Comparison of ENCODE assay signal across 18 mouse cellular contexts in the genomic region with DNA sequence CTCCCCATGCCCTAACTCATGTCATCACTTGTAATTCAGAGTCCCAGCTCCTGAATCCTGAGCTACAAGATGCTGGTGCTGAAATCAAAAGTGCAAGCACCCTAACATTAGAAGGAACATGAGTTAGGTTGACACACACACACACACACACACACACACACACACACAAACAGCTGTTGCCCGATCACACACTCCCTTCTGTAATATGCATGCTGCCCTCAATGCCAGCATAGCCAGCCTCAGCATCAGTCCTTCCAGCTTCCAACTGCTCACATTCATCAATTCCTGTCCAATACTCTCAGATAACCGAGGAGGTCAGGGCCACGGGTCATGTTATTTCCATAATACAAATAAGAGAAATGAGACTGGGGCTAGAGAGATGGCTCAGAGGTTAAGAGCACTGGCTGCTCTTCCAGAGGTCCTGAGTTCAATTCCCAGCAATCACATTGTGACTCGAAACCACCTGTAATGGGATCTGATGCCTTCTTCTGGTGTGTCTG.
A peak's percentile ranks its signal among the peaks of the same experiment; 100 is the strongest.
DNase-seq lines count a peak whose midpoint lies in the region; ATAC-seq and TF ChIP-seq lines count a peak whose summit lies in the region.
"Had no signal": no experiment of that assay in that cellular context is flagged by ENCODE, and none has a peak within 500 bp of the region (broad histone marks: within the 10 kb centered on the region; RNA-seq: fewer than 3 reads in every experiment).

No protein-coding gene starts in this region.

- ATAC-seq in heart, embryonic 16.5 days (replicated peaks; ENCODE audit: extremely low read depth, insufficient read depth, low FRiP score), result no peak
- ATAC-seq: intestine, embryonic 16.5 days; liver, postnatal 0 days had no signal

- H3K9ac ChIP-seq in heart, embryonic 16.5 days (ENCODE audit: low read length), result no peak overlapping the region; the same call in 1 of the 2 replicates
- H3K9ac ChIP-seq: hindbrain, embryonic 13.5 days; liver, postnatal 0 days; midbrain, embryonic 12.5 days had no signal

- H3K27ac ChIP-seq in heart, embryonic 16.5 days (ENCODE audit: low read length), result peak overlapping the region; percentile 90
- peak overlapping the region; percentile 58 for H3K27ac ChIP-seq in embryonic facial prominence, embryonic 10.5 days (replicated peaks)
- H3K27ac ChIP-seq: hindbrain, embryonic 13.5 days; kidney, postnatal 0 days had no signal

- H3K4me1 ChIP-seq in heart, embryonic 16.5 days (ENCODE audit: control insufficient read depth, insufficient read depth, low read length), result peaks cover 89% of the 10 kb centered on the region
- peaks cover 53% of the 10 kb centered on the region for H3K4me1 ChIP-seq in embryonic facial prominence, embryonic 10.5 days

- no peak overlapping the region for H3K4me2 ChIP-seq in heart, embryonic 16.5 days (ENCODE audit: low read depth, low read length)
- no peak overlapping the region for H3K4me2 ChIP-seq in myocyte (ENCODE audit: low read depth)
- H3K4me2 ChIP-seq: hindbrain, embryonic 13.5 days; midbrain, embryonic 12.5 days had no signal

- no peak overlapping the region for H3ac ChIP-seq in myocyte (ENCODE audit: control insufficient read depth, insufficient read length)

- H3K4me3 ChIP-seq in heart, embryonic 16.5 days (ENCODE audit: low read length), result no peak overlapping the region
- H3K4me3 ChIP-seq in embryonic facial prominence, embryonic 10.5 days, result no peak overlapping the region
- no peak overlapping the region for H3K4me3 ChIP-seq in myocyte
- H3K4me3 ChIP-seq: hindbrain, embryonic 13.5 days; midbrain, embryonic 12.5 days had no signal

- H3K79me2 ChIP-seq in myocyte (ENCODE audit: control insufficient read depth, insufficient read depth), result no peaks in the 10 kb centered on the region

- no peaks in the 10 kb centered on the region for H3K9me3 ChIP-seq in heart, embryonic 16.5 days (replicated peaks; ENCODE audit: control insufficient read depth, low read length)
- H3K9me3 ChIP-seq in embryonic facial prominence, embryonic 10.5 days, result no peaks in the 10 kb centered on the region
- H3K9me3 ChIP-seq: hindbrain, embryonic 13.5 days; midbrain, embryonic 12.5 days had no signal

- peak; percentile 48 for DNase-seq in adrenal gland, adult 2 months
- no peak for DNase-seq in adrenal gland, adult 18-20 months (ENCODE audit: low spot score in 2 of 2)
- no peak for DNase-seq in heart, adult 11 months
- DNase-seq in embryonic facial prominence, embryonic 10.5 days (ENCODE audit: low spot score), result no peak
- no peak for DNase-seq in kidney, postnatal 25 days
- DNase-seq in left cerebral cortex, adult 9 months (ENCODE audit: low spot score in 2 of 2), result no peak
- DNase-seq: cerebellum, adult 2 months; gastrocnemius, postnatal 25 days; liver, postnatal 0 days; lung, postnatal 4 days; right cerebral cortex, adult 18-20 months; thymus, postnatal 4 days had no signal

- TF ChIP-seq POLR2A in myocyte (IDR thresholded peaks at IDR 0.05; ENCODE audit: insufficient read length, low read depth), result no peak

- no peaks in the 10 kb centered on the region for H3K27me3 ChIP-seq in heart, embryonic 16.5 days (ENCODE audit: control insufficient read depth, insufficient read depth, low read length)
- H3K27me3 ChIP-seq in embryonic facial prominence, embryonic 10.5 days (replicated peaks; ENCODE audit: low read depth, poor library complexity, severe bottlenecking), result no peaks in the 10 kb centered on the region
- no peaks in the 10 kb centered on the region for H3K27me3 ChIP-seq in myocyte (ENCODE audit: control insufficient read depth, insufficient read depth, insufficient read length)
- H3K27me3 ChIP-seq: hindbrain, embryonic 13.5 days; midbrain, embryonic 12.5 days had no signal

- H3K36me3 ChIP-seq in heart, embryonic 16.5 days (ENCODE audit: control insufficient read depth, insufficient read depth), result 0 out of 2 replicates have a peak, but pooled peaks cover 4% of the 10 kb centered on the region
- H3K36me3 ChIP-seq in embryonic facial prominence, embryonic 10.5 days (replicated peaks), result peaks cover 10% of the 10 kb centered on the region
- H3K36me3 ChIP-seq in myocyte (ENCODE audit: control insufficient read depth, insufficient read depth), result no peaks in the 10 kb centered on the region
- H3K36me3 ChIP-seq: hindbrain, embryonic 13.5 days; midbrain, embryonic 12.5 days had no signal

- WGBS in heart, embryonic 16.5 days, result 53% methylated on average over 4 of the region's 4 CpGs
- WGBS in embryonic facial prominence, embryonic 10.5 days, result 78% methylated on average over 4 of the region's 4 CpGs

TF ChIP-seq in myocyte, 11 proteins besides CTCF, POLR2A, EP300 and RAD21:
- no peak for TF ChIP-seq POLR2AphosphoS2 (IDR thresholded peaks at IDR 0.05; ENCODE audit: insufficient read length, low read depth)
- TF ChIP-seq SRF (IDR thresholded peaks at IDR 0.05; ENCODE audit: control insufficient read depth, insufficient read length, low read depth), result no peak
- peak in 2 of 3 experiments; percentile 76 to 84 for TF ChIP-seq MYOD1 (IDR thresholded peaks at IDR 0.05; ENCODE audit: control insufficient read depth in 1 of 3, insufficient read length in 2 of 3, low read depth in 2 of 3)
- TF ChIP-seq MYOG (IDR thresholded peaks at IDR 0.05; ENCODE audit: control insufficient read depth in 1 of 3, insufficient read depth in 1 of 3, insufficient read length in 2 of 3, low read depth in 2 of 3), result peak; percentile 14 to 80 (median 53)
- TF ChIP-seq TCF3 (IDR thresholded peaks at IDR 0.05; ENCODE audit: insufficient read length, low read depth), result peak; percentile 13
